Mouse (Mus musculus) heart, embryonic 11.5 days (tissue): ENCODE measurements around the gene Ank. TPM values are rescaled to one million over a fixed set of nuclear protein-coding genes. Genes with fewer than 3 reads are reported as not detected.
"Not testable (repeated sequence)": the region's sequence is repeated elsewhere in the genome, so short reads cannot be mapped to it uniquely, and the experiment has no call there.

Experiments used
- ATAC-seq: fragments of 200-750 bp; cut with Nextera tagmentation; replicated peaks from 2 replicates; pipeline ENCODE4 v1.8.0; 2017; ENCODE audit warnings: moderate library complexity; ENCODE audit not compliant: insufficient number of reproducible peaks, low FRiP score, low TSS enrichment
- H3K27ac ChIP-seq: fragments of 300-500 bp; sonication (generic); 2 replicates; pipeline ENCODE4 v1.5.1; 2014; ENCODE audit warnings: mild to moderate bottlenecking, low read depth, low read length
- H3K27me3 ChIP-seq: fragments of 300-500 bp; sonication (generic); 2 replicates; pipeline ENCODE4 v1.6.1; 2014; ENCODE audit warnings: mild to moderate bottlenecking, low read length, mixed read lengths; ENCODE audit not compliant: control insufficient read depth, insufficient read depth
- H3K36me3 ChIP-seq: fragments of 300-500 bp; sonication (generic); 2 replicates; pipeline ENCODE4 v1.6.1; 2014; ENCODE audit warnings: mild to moderate bottlenecking, low read length, moderate library complexity, mixed read lengths; ENCODE audit not compliant: control insufficient read depth, insufficient read depth
- H3K4me1 ChIP-seq: fragments of 300-500 bp; sonication (generic); 2 replicates; pipeline ENCODE4 v1.6.1; 2014; ENCODE audit warnings: low read length; ENCODE audit not compliant: control insufficient read depth, insufficient read depth
- H3K4me2 ChIP-seq: fragments of 300-500 bp; sonication (generic); 2 replicates; pipeline ENCODE4 v1.6.1; 2014; ENCODE audit warnings: mild to moderate bottlenecking, moderate library complexity
- H3K4me3 ChIP-seq: fragments of 300-500 bp; sonication (generic); 2 replicates; pipeline ENCODE4 v1.5.1; 2014; ENCODE audit warnings: low read depth, low read length
- H3K9ac ChIP-seq: fragments of 300-500 bp; sonication (generic); 2 replicates; pipeline ENCODE4 v1.6.1; 2014; ENCODE audit warnings: mild to moderate bottlenecking, low read depth, low read length, moderate library complexity
- H3K9me3 ChIP-seq: fragments of 300-500 bp; sonication (generic); replicated peaks from 2 replicates; pipeline ENCODE4 v1.6.1; 2016; ENCODE audit warnings: low read length; ENCODE audit not compliant: control insufficient read depth
- WGBS: fragments of 180-500 bp; shearing (Covaris S2); extraction: QIAGEN DNeasy Blood & Tissue Kit; methylation state at CpG from one replicate; pipeline ENCODE4 v1.1.7; 2014; ENCODE audit not compliant: insufficient replicate concordance; 5-methylcytosine and 5-hydroxymethylcytosine counted together
- polyA plus RNA-seq: library from polyadenylated mRNA; unstranded; fragments of >200 nt; fragmentation: Nextera tagmentation; extraction: Ambion mirVana; gene quantifications from 2 replicates; pipeline ENCODE4 v1.2.1, GENCODE M21; 2014

Ank gene
- polyA plus RNA-seq, 1 experiment from 2014 or later: 13.5 TPM

DNA sequence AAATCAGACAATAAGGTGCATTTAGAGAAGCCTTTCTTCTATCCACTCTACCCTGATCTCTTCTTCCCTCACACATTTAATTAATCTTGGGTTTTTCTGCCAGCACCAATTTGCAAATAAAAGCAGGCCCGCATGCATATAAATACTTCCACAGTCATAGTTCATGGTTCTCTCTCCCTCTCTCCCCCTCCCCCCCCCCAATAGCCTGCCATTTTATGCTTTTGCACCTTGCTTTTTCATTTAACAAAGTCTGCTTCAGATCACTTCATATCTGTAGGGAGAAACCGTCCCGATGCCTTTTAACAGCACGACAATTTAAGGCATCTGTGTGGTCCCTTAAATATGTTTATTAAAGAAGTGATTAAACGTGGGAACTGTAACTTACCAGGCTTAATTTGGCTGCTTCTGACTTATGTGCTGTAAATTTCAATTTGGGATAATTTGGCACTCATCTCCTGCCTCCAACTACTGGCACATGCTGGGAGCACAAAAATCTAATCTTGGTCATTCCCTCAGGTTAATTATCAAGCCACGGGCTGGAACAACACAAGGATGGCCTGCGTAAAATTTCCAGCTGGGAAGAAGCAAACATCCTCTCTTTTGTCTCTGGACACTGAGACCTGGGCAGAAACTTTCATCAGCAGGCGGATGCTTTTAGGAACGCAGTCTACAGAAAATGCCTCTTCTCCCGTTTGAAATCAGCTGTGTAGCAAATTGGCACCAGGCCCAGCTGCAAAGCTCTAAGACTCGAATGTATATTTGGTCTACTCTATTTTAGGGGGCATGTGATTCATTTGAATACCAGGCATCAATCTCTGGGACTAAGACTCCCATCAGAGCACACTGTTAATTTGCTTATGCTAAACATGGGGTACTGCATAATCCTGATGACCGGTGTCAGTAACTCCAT lies 4.9 kb upstream of the Ank start:
- no peak overlapping the region for H3K9ac ChIP-seq
- 0 out of 2 replicates have a peak, but pooled peaks cover 3% of the 10 kb centered on the region for H3K4me1 ChIP-seq
- WGBS: 61% methylated on average over 12 of the region's 12 CpGs
- no peaks in the 10 kb centered on the region for H3K9me3 ChIP-seq
- no peak overlapping the region for H3K27ac ChIP-seq
- no peaks in the 10 kb centered on the region for H3K36me3 ChIP-seq
- H3K27me3 ChIP-seq: no peaks in the 10 kb centered on the region
- ATAC-seq: no peak
- no peak overlapping the region for H3K4me3 ChIP-seq
- H3K4me2 ChIP-seq: no peak overlapping the region

DNA sequence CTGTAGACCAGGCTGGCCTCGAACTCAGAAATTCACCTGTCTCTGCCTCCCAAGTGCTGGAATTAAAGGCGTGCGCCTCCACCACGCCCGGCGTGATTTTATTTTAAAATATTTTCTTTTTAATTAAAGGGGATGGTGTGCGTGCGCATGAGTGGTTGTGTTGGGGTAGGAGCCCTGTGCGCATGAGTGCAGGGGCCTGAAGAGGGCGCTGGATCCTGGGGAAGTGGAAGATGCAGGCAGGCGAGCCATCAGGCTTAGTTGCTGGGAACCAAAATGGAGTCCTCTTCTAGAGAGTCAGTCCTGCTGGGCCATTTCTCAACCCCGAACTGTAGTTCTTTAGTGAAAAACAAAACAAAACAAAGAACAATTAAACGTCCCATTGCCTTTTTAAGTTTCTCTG lies 2.6 kb upstream of the Ank start:
- Histone ChIP-seq H3K4me2 (no peak overlapping the region), H3K36me3 (no peaks in the 10 kb centered on the region), H3K4me3 (no peak overlapping the region), H3K27ac (no peak overlapping the region), H3K4me1 (peaks cover 3% of the 10 kb centered on the region; the same call in 1 of the 2 replicates), H3K9me3 (no peaks in the 10 kb centered on the region), H3K9ac (no peak overlapping the region), H3K27me3 (no peaks in the 10 kb centered on the region)
- ATAC-seq: no peak
- WGBS: 91% methylated on average over 13 of the region's 13 CpGs

DNA sequence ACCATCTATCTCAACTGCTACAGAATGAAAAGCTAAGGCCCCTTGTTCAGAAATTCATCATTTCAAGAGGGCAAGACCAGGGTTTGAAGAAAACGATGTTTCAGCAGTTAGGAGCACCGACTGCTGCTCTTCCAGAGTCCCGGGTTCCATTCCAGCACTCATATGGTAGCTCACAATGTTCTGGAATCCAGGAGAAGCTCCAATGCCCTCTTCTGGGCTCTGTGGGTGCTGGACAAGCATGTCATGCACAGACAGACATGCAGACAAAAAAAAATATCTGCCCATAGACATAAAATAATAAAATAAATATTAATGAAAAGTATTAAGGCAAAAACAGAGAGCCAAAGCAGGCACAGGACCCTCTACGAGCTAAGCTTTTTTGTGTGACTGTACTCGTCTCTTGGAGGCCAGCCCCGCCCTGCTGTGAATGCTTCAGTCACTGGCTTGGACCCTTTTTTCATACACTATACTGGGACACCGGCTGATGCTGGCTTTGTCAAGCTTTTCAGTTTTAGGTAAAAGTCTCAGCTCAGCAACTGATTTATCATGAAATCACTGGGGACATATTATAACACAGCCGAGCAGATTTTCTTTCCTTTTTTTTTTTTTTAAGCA lies 979 bp upstream of the Ank start:
- no peak for ATAC-seq
- peak overlapping the region; percentile 89 for H3K4me2 ChIP-seq

DNA sequence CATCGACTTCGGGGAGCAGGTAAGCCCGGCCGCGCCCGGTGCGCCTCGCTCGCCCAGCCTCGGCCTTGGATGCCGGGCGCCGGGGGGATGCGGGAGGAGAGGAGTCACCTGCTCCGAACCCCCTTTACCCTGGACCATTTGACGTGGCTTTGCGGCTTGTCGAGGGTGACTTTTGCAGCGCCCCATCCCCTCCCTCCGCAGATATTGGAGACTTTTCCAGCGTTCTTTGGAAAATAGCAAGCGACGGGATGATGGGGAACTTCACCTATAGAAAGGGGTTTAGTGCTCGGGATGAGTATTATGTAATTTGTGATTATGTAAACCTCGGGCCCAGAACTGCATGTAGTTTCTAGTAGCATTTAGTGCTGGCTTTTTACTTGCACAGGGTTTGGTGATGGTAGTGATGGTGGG lies 609 bp downstream of the Ank start:
- H3K36me3 ChIP-seq: no peaks in the 10 kb centered on the region
- ATAC-seq: peak; percentile 40
- H3K9ac ChIP-seq: peak overlapping the region; percentile 85
- no peaks in the 10 kb centered on the region for H3K27me3 ChIP-seq
- peak overlapping the region; percentile 89 for H3K4me2 ChIP-seq
- H3K4me3 ChIP-seq: peak overlapping the region; percentile 86
- H3K27ac ChIP-seq: peak overlapping the region; percentile 85
- 2% methylated on average over 25 of the region's 25 CpGs for WGBS
- no peaks in the 10 kb centered on the region for H3K9me3 ChIP-seq
- peaks cover under 1% of the 10 kb centered on the region; the same call in 1 of the 2 replicates for H3K4me1 ChIP-seq

More for the DNA sequence above, 979 bp upstream of the Ank start:
- H3K4me3 ChIP-seq: peak overlapping the region; percentile 86
- no peaks in the 10 kb centered on the region for H3K36me3 ChIP-seq
- H3K27me3 ChIP-seq: no peaks in the 10 kb centered on the region
- H3K9ac ChIP-seq: peak overlapping the region; percentile 85; the same call in 1 of the 2 replicates
- 28% methylated on average over 8 of the region's 8 CpGs for WGBS
- no peaks in the 10 kb centered on the region for H3K9me3 ChIP-seq
- peaks cover 3% of the 10 kb centered on the region; the same call in 1 of the 2 replicates for H3K4me1 ChIP-seq
- no peak overlapping the region for H3K27ac ChIP-seq

DNA sequence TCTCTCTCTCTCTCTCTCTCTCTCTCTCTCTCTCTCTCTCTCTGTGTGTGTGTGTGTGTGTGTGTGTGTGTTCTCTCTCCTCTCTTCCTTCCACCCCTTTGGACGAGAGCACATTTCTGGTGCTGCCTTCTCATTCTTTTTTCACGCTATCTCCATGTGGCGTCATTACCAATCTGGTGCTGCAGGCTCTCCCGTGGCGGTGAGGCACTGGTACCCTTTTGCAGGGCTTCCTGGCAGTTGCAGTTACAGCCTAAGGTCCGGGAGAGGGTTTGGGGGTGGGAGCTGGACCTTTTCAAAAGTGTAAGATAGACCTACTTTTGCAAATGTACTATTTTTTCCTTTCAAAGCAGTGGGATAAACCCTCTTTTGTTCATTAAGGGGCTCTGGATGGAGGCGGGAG lies 1.2 kb downstream of the Ank start:
- ATAC-seq: no peak
- WGBS: 8% methylated on average over 7 of the region's 7 CpGs
- H3K9me3 ChIP-seq: no peaks in the 10 kb centered on the region
- peak overlapping the region; percentile 89 for H3K4me2 ChIP-seq
- no peaks in the 10 kb centered on the region for H3K36me3 ChIP-seq
- H3K9ac ChIP-seq: peak overlapping the region; percentile 85
- H3K27ac ChIP-seq: no peak overlapping the region
- H3K4me3 ChIP-seq: peak overlapping the region; percentile 86
- no peaks in the 10 kb centered on the region; the same call in 1 of the 2 replicates for H3K4me1 ChIP-seq
- H3K27me3 ChIP-seq: no peaks in the 10 kb centered on the region

DNA sequence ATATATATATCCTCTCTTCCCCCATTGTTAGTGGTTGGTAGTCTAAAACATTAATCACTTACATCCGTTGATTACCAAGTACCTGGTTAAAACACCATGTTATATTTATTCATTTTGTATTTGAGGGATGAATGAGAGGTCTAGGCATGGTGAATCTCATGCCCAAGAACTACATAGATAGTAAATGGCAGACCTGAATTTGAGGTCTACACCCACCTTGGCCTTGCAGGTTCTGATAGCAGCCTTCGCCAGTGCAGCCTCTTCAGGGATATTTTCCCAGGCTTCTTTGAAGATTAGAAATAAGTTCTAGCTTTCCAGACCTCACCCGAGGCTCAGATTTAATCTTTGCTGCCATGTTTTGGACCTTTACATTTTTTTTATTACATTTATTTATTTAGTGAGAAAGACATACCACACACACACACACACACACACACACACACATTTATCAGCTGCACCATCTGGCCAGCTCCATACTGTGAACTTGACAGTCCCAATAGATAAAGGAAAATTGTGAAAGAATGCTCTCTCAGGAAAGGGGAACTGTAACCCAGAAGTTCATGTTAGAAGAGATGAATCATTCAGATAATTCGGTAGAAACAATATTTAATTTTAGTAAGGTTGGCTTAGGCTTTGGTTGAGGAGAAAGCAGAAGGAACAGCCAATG lies 2.5 kb downstream of the Ank start:
- Histone ChIP-seq H3K27ac (no peak overlapping the region), H3K9ac (no peak overlapping the region), H3K4me1 (no peaks in the 10 kb centered on the region; the same call in 1 of the 2 replicates), H3K36me3 (no peaks in the 10 kb centered on the region), H3K9me3 (no peaks in the 10 kb centered on the region), H3K4me2 (peak overlapping the region; percentile 27), H3K4me3 (no peak overlapping the region), H3K27me3 (no peaks in the 10 kb centered on the region)
- no peak for ATAC-seq
- WGBS: 69% methylated on average over 4 of the region's 4 CpGs

DNA sequence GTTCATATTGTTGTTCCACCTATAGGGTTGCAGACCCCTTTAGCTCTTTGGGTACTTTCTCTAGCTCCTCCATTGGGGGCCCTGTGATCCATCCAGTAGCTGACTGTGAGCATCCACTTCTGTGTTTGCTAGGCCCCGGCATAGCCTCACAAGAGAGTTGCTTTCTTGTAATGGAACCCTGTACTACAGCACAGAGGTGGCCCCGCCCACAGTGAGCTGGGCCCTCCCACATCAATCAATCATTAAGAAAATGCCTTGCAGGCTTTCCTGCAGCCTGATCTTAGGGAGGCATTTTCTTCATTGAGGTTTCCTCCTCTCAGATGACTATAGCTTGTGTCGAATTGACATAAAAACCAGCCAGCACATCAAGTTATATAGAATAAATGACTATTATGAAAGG lies 3.9 kb downstream of the Ank start:
- H3K27me3 ChIP-seq, H3K4me2 ChIP-seq, H3K9me3 ChIP-seq, H3K36me3 ChIP-seq, H3K4me3 ChIP-seq, H3K27ac ChIP-seq, H3K9ac ChIP-seq, H3K4me1 ChIP-seq, ATAC-seq: not testable (repeated sequence)
- WGBS: 68% methylated on average over 3 of the region's 3 CpGs

DNA sequence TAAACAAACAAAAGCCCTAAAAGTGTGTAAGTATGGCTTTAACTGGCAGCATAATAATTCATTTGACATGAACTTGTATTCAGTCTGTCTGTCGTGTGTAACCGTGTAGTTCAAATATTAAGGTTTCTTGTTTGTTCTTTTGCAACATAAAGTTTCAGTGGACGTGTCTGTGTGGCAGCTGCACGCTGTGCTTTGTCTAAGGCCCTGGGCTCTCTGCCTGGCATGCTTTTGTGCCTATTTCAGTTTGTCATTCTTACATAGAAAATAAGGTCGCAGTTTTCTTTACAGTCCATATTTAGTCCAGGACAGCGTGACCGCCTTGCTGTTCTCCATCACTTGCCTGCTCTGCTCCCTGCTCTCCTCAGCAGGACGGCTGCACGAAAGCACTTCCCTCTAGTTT lies 5.8 kb downstream of the Ank start:
- Histone ChIP-seq H3K36me3 (no peaks in the 10 kb centered on the region), H3K9ac (no peak overlapping the region), H3K4me2 (no peak overlapping the region), H3K4me3 (no peak overlapping the region), H3K27me3 (no peaks in the 10 kb centered on the region), H3K9me3 (no peaks in the 10 kb centered on the region), H3K27ac (no peak overlapping the region), H3K4me1 (peaks cover 9% of the 10 kb centered on the region)
- ATAC-seq: no peak
- 85% methylated on average over 9 of the region's 9 CpGs for WGBS
